Mouse (Mus musculus): ENCODE results near the gene Ercc4. TPM values are rescaled to one million over a fixed set of nuclear protein-coding genes. Genes with fewer than 3 reads are reported as not detected.

Gene Ercc4
- polyA plus RNA-seq, 1 experiment from 2014 or later, result 17.6 TPM

Other genes with a start within 250 kb of the Ercc4 start
- gene Mrtfb, start 146.8 kb downstream of the Ercc4 start, polyA plus RNA-seq (2016; fragmentation: Nextera tagmentation; extraction: Ambion mirVana), result 15.2 and 16.0 TPM in 2 replicates